Mouse (Mus musculus): Measurements from ENCODE around the gene Tspan15. TPM values are rescaled to one million over a fixed set of nuclear protein-coding genes. Genes with fewer than 3 reads are reported as not detected.

The Tspan15 gene
- polyA plus RNA-seq, 1 experiment: 504 TPM

DNA sequence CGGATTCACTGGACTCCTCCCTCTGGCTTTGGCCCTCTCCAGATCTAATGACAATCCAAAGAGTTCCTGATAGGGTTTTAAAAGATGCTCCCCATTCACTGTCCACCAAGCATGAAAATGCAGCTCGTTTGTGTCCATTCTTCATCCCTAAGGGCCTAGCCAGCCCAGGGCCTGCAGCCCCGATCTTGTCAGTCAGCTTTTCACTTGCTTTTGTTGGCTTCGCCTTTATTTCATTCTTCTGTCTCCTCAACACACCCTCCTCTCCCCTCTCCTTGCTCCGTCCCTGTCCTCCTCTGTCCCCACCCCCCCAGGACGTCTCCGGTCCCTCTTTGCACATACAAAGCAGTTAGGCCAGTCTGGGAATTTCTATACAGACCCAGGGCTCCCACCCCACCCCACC is 81.1 kb downstream of the Tspan15 start:
- H3K4me1 ChIP-seq (ENCODE audit: control insufficient read depth, insufficient read depth, insufficient read length, low read length): no peaks in the 10 kb centered on the region
- no peaks in the 10 kb centered on the region for H3K27me3 ChIP-seq (ENCODE audit: control insufficient read depth, insufficient read depth, low read length)
- 56% methylated on average over 7 of the region's 7 CpGs for WGBS
- TF ChIP-seq CTCF (IDR thresholded peaks at IDR 0.05; ENCODE audit: extremely low read depth, insufficient read length, insufficient replicate concordance, low read depth, low read length) (no peak), POLR2A (IDR thresholded peaks at IDR 0.05; ENCODE audit: low read depth, low read length) (no peak)
- H3K36me3 ChIP-seq (ENCODE audit: control insufficient read depth, insufficient read depth, low read length): no peaks in the 10 kb centered on the region
- no peak overlapping the region for H3K4me3 ChIP-seq (ENCODE audit: low read depth, low read length)
- H3K27ac ChIP-seq (ENCODE audit: insufficient read depth, low read depth, low read length): no peak overlapping the region

DNA sequence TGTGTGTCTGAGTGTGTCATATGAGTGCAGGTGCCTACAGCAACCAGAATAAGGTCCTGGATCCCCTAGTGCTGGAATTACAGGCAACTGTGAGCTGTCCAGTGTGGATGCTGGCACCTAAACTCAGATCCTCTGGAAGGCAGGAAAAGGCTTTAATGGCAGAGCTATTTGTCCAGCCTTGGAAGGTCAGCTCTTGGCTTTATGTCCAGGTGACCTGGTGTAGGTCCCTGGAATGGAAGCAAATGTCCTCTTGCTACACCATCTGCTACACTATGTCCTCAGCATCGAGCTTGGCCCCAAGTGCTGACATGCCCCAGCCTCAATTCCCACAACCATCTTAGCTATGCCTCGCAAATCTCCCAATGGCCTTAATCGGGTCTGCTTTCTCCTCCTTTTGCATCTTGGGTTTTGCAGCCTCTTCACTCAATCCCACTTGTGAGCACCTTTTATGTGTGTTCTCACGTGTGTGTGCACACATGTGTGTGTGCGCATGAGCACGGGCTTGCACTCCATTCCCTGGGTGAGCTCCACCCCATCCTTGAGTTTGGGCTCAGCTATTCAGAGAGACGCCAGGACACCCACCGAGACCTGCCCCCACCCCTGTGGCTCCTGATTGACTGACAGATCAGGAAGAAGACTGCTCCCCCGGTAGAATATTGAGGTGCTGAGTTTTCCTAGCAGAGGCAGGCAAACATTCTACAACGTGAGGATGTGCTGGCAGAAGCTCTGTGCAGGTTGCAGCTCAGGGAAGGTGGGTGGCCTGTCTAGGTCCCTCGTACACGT is 83.4 kb downstream of the Tspan15 start:
- Histone ChIP-seq H3K36me3 (ENCODE audit: control insufficient read depth, insufficient read depth, low read length) (no peaks in the 10 kb centered on the region), H3K4me3 (ENCODE audit: low read depth, low read length) (no peak overlapping the region), H3K4me1 (ENCODE audit: control insufficient read depth, insufficient read depth, insufficient read length, low read length) (no peaks in the 10 kb centered on the region), H3K27ac (ENCODE audit: insufficient read depth, low read depth, low read length) (no peak overlapping the region), H3K27me3 (ENCODE audit: control insufficient read depth, insufficient read depth, low read length) (no peaks in the 10 kb centered on the region)
- WGBS: 51% methylated on average over 12 of the region's 12 CpGs
- TF ChIP-seq POLR2A (IDR thresholded peaks at IDR 0.05; ENCODE audit: low read depth, low read length) (no peak), CTCF (IDR thresholded peaks at IDR 0.05; ENCODE audit: extremely low read depth, insufficient read length, insufficient replicate concordance, low read depth, low read length) (no peak)

DNA sequence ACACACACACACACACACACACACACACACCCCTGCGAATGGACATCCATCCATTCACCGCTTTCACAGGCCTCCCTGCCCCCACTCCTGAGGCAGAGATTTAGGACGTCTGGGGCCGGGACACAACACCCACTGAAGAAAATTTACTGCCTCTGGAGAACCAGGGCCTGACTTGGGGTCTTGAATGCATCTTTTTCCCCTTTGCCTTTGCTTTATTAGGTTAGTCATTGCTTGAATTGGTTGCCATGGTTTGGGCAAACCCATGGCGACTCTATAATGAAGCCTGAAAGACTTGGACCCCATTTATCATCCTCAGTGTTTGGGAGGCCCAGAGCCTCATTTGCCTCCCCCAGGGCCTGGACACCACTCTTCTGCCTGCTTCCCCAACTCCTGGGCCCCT is 85.1 kb downstream of the Tspan15 start:
- Histone ChIP-seq H3K4me3 (ENCODE audit: low read depth, low read length) (no peak overlapping the region), H3K27ac (ENCODE audit: insufficient read depth, low read depth, low read length) (no peak overlapping the region), H3K27me3 (ENCODE audit: control insufficient read depth, insufficient read depth, low read length) (no peaks in the 10 kb centered on the region), H3K4me1 (ENCODE audit: control insufficient read depth, insufficient read depth, insufficient read length, low read length) (no peaks in the 10 kb centered on the region), H3K36me3 (ENCODE audit: control insufficient read depth, insufficient read depth, low read length) (no peaks in the 10 kb centered on the region)
- 69% methylated on average over 5 of the region's 5 CpGs for WGBS
- TF ChIP-seq POLR2A (IDR thresholded peaks at IDR 0.05; ENCODE audit: low read depth, low read length) (no peak), CTCF (IDR thresholded peaks at IDR 0.05; ENCODE audit: extremely low read depth, insufficient read length, insufficient replicate concordance, low read depth, low read length) (no peak)

DNA sequence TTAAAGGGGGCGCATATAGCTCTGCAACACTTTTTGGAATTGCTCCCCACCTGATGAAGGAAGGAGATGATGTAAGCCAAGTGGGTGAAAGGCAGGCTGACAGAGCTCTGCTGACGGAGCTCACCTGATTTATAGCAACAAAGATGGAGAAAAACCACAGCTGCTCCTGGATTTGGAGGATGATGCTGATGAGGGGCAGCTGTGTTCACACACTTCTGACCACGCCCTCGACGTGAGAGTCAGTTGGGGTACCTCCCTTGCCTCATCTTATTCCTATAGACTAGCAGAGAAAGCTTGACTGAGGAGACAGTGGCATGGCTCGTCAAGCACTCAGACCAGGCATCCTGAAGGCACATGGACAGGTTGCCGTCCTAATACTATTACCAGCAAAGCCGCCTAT is 87.2 kb downstream of the Tspan15 start, which contains the start of gene Fam241b:
Gene Fam241b (minus strand): TSS at position 101 of the 400 bp plus-strand sequence.
- H3K27me3 ChIP-seq (ENCODE audit: control insufficient read depth, insufficient read depth, low read length): no peaks in the 10 kb centered on the region
- TF ChIP-seq CTCF (IDR thresholded peaks at IDR 0.05; ENCODE audit: extremely low read depth, insufficient read length, insufficient replicate concordance, low read depth, low read length) (no peak), POLR2A (IDR thresholded peaks at IDR 0.05; ENCODE audit: low read depth, low read length) (no peak)
- 56% methylated on average over 8 of the region's 8 CpGs for WGBS
- H3K27ac ChIP-seq (ENCODE audit: insufficient read depth, low read depth, low read length): no peak within 1 kb of the TSS
- H3K4me3 ChIP-seq (ENCODE audit: low read depth, low read length): no peak within 1 kb of the TSS
- H3K4me1 ChIP-seq (ENCODE audit: control insufficient read depth, insufficient read depth, insufficient read length, low read length): no peaks in the 10 kb centered on the region
- no peaks in the 10 kb centered on the region for H3K36me3 ChIP-seq (ENCODE audit: control insufficient read depth, insufficient read depth, low read length)

DNA sequence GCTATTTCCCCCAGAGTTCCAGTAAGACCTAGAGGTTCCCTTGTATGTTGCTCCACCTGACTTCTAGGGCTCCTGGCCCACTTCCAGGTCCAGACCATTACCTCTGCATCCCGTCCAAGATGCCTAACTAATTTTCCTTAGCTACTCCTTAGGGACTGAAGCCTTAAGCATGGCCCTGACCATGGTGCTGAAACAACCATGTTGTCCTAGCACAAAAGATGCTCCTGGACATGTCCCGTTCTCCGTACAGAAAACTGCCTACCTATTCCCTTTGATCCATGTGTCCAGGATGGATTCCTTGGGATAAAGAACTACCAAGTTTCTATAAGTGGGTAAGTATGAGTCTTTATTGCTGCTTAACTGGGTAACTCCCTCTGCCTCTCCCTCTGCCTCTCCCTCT is 93.0 kb downstream of the Tspan15 start:
- Histone ChIP-seq H3K36me3 (ENCODE audit: control insufficient read depth, insufficient read depth, low read length) (no peaks in the 10 kb centered on the region), H3K4me3 (ENCODE audit: low read depth, low read length) (no peak overlapping the region), H3K27ac (ENCODE audit: insufficient read depth, low read depth, low read length) (no peak overlapping the region), H3K4me1 (ENCODE audit: control insufficient read depth, insufficient read depth, insufficient read length, low read length) (no peaks in the 10 kb centered on the region), H3K27me3 (ENCODE audit: control insufficient read depth, insufficient read depth, low read length) (peaks cover 12% of the 10 kb centered on the region; the same call in 1 of the 2 replicates)
- WGBS: 14% methylated on average over 3 of the region's 3 CpGs
- TF ChIP-seq POLR2A (IDR thresholded peaks at IDR 0.05; ENCODE audit: low read depth, low read length) (no peak), CTCF (IDR thresholded peaks at IDR 0.05; ENCODE audit: extremely low read depth, insufficient read length, insufficient replicate concordance, low read depth, low read length) (no peak)

DNA sequence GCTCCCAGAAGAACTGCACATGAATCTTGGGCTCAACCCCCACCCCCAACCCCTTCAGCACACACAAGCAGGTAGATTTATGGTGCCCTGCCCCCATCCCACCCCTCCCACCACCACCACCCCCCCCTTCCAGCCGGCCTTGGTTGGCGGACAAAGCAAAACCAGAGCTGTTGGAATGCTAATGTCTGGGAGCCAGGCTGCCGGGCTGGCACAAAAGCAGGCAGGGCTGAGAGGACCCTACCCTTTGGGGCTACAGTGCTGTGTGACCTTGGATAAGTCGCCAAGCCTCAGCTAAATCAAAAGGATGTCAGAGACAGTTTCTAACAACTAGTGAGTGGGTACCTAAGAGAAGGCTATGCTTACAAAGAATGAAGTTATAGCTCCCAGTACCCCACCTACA is 93.9 kb downstream of the Tspan15 start:
- H3K27me3 ChIP-seq (ENCODE audit: control insufficient read depth, insufficient read depth, low read length): peaks cover 18% of the 10 kb centered on the region; the same call in 1 of the 2 replicates
- no peak overlapping the region for H3K27ac ChIP-seq (ENCODE audit: insufficient read depth, low read depth, low read length)
- H3K4me3 ChIP-seq (ENCODE audit: low read depth, low read length): no peak overlapping the region
- WGBS: 13% methylated on average over 4 of the region's 4 CpGs
- H3K4me1 ChIP-seq (ENCODE audit: control insufficient read depth, insufficient read depth, insufficient read length, low read length): peaks cover 3% of the 10 kb centered on the region; the same call in 1 of the 2 replicates
- TF ChIP-seq CTCF (IDR thresholded peaks at IDR 0.05; ENCODE audit: extremely low read depth, insufficient read length, insufficient replicate concordance, low read depth, low read length) (no peak), POLR2A (IDR thresholded peaks at IDR 0.05; ENCODE audit: low read depth, low read length) (no peak)
- no peaks in the 10 kb centered on the region for H3K36me3 ChIP-seq (ENCODE audit: control insufficient read depth, insufficient read depth, low read length)

DNA sequence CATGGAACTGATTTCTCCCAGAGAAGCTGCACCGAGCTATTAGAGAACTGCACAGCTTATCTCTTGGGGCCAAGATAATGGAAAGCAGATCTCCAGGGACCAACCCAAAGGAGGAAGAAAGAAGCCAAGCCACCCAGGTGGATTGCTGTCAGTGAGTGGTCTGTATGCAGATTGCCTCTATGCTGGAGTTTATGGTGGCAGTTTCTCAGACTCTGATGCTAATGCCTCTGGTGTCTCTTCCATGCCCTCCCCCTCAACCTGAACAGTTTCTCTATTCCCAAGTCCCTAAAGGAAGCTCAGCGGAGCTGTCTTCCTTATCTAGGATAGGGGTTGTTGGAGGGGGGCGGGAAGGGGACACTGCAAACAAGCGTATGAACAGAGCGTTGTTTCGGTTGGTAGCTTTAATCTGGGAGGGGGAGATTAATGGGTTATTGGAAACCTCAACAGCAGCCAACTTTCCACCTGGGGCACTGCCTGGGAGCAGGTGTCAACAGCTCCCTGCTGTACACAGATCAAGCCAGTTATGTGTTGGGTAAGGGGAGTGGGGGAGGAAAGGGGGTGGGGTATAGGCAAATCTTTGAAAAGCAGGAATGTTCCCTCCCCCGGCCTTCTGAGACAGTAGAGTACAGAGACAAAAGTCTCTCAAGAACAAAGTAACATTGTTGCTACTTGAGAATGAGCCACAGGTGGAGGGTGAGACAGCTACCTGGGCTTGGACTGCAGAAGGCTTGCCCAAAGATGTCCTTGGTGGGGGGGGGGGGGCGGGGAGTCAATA is 95.2 kb downstream of the Tspan15 start:
- H3K36me3 ChIP-seq (ENCODE audit: control insufficient read depth, insufficient read depth, low read length): no peaks in the 10 kb centered on the region
- TF ChIP-seq CTCF (IDR thresholded peaks at IDR 0.05; ENCODE audit: extremely low read depth, insufficient read length, insufficient replicate concordance, low read depth, low read length) (no peak), POLR2A (IDR thresholded peaks at IDR 0.05; ENCODE audit: low read depth, low read length) (no peak)
- 2% methylated on average over 8 of the region's 8 CpGs for WGBS
- peaks cover 3% of the 10 kb centered on the region; the same call in 1 of the 2 replicates for H3K4me1 ChIP-seq (ENCODE audit: control insufficient read depth, insufficient read depth, insufficient read length, low read length)
- H3K4me3 ChIP-seq (ENCODE audit: low read depth, low read length): no peak overlapping the region
- peaks cover 18% of the 10 kb centered on the region; the same call in 1 of the 2 replicates for H3K27me3 ChIP-seq (ENCODE audit: control insufficient read depth, insufficient read depth, low read length)
- H3K27ac ChIP-seq (ENCODE audit: insufficient read depth, low read depth, low read length): no peak overlapping the region

Other genes with a start within 250 kb of the Tspan15 start
- 1.7 and 2.3 TPM in 2 replicates for gene Neurog3, start 98.2 kb downstream of the Tspan15 start, polyA plus RNA-seq (2012; rRNA removed)
- gene Fam241b, start 87.3 kb downstream of the Tspan15 start, polyA plus RNA-seq (2012; rRNA removed): 6.2 and 11.1 TPM in 2 replicates
- gene Tacr2, start 21.2 kb upstream of the Tspan15 start, polyA plus RNA-seq (2012; rRNA removed): 3.8 and 7.7 TPM in 2 replicates
- 9.4 and 10.0 TPM in 2 replicates for gene Hk1, start 148.7 kb upstream of the Tspan15 start, polyA plus RNA-seq (2012; rRNA removed)
- gene Hkdc1, start 191.2 kb upstream of the Tspan15 start, polyA plus RNA-seq (2012; rRNA removed): 44.7 and 137 TPM in 2 replicates
- gene 4930507D05Rik, start 218.2 kb upstream of the Tspan15 start, polyA plus RNA-seq (2012; rRNA removed): 0.05 TPM in 1 of 2 replicates, not detected in the other
- gene Supv3l1, start 218.5 kb upstream of the Tspan15 start, polyA plus RNA-seq (2012; rRNA removed): 8.4 and 10.9 TPM in 2 replicates

Data from small intestine, adult 2 months (tissue).